Mouse (Mus musculus): ENCODE measurements around the gene Osbpl3.

- no peak for TF ChIP-seq CHD2 (IDR thresholded peaks at IDR 0.05; ENCODE audit: low read depth, low read length)
- TF ChIP-seq HCFC1 (IDR thresholded peaks at IDR 0.05; ENCODE audit: borderline replicate concordance, insufficient read depth, low read length): no peak
Measured at GRCm38 (mm10) chr6:50504711-50505110, 48.7 kb upstream of the Osbpl3 start.
